Mouse (Mus musculus) stomach, embryonic 14.5 days (tissue): ENCODE results near the gene G3bp1. TPM values are rescaled to one million over a fixed set of nuclear protein-coding genes. Genes with fewer than 3 reads are reported as not detected.

Experiments used
- ATAC-seq: fragments of 200-750 bp; cut with Nextera tagmentation; 2 replicates; pipeline ENCODE4 v1.8.0; 2017; ENCODE audit warnings: low read depth, moderate TSS enrichment; ENCODE audit not compliant: insufficient number of reproducible peaks, insufficient read depth, low FRiP score
- H3K27ac ChIP-seq: fragments of 300-500 bp; sonication (generic); 2 replicates; pipeline ENCODE4 v1.5.1; 2014; ENCODE audit warnings: mild to moderate bottlenecking, low read length, moderate library complexity, mixed read lengths
- H3K27me3 ChIP-seq: fragments of 300-500 bp; sonication (generic); 2 replicates; pipeline ENCODE4 v1.6.1; 2014; ENCODE audit warnings: low read length, control low read depth, mixed read lengths; ENCODE audit not compliant: control insufficient read depth, insufficient read depth
- H3K36me3 ChIP-seq: fragments of 300-500 bp; sonication (generic); 2 replicates; pipeline ENCODE4 v1.6.1; 2014; ENCODE audit warnings: mild to moderate bottlenecking, control low read depth, low read length, moderate library complexity, mixed read lengths; ENCODE audit not compliant: control insufficient read depth, insufficient read depth
- H3K4me1 ChIP-seq: fragments of 300-500 bp; sonication (generic); 2 replicates; pipeline ENCODE4 v1.6.1; 2014; ENCODE audit warnings: low read length, control low read depth, mixed read lengths; ENCODE audit not compliant: control insufficient read depth, insufficient read depth
- H3K4me2 ChIP-seq: fragments of 300-500 bp; sonication (generic); replicated peaks from 2 replicates; pipeline ENCODE4 v1.6.1; 2014; ENCODE audit warnings: low read depth, low read length, control low read depth
- H3K4me3 ChIP-seq: fragments of 300-500 bp; sonication (generic); 2 replicates; pipeline ENCODE4 v1.5.1; 2014; ENCODE audit warnings: low read depth, low read length, control low read depth
- H3K9ac ChIP-seq: fragments of 300-500 bp; sonication (generic); replicated peaks from 2 replicates; pipeline ENCODE4 v1.6.1; 2014; ENCODE audit warnings: low read depth, mild to moderate bottlenecking, control low read depth, low read length, moderate library complexity, mixed read lengths
- H3K9me3 ChIP-seq: fragments of 300-500 bp; sonication (generic); 2 replicates; pipeline ENCODE4 v1.6.1; 2016; ENCODE audit warnings: low read depth, low read length, control low read depth; ENCODE audit not compliant: control insufficient read depth
- WGBS: fragments of 180-500 bp; shearing (Covaris S2); extraction: QIAGEN DNeasy Blood & Tissue Kit; methylation state at CpG from one replicate; pipeline ENCODE4 v1.1.7; 2014; 5-methylcytosine and 5-hydroxymethylcytosine counted together
- polyA plus RNA-seq: library from polyadenylated mRNA; unstranded; fragments of >200 nt; fragmentation: Nextera tagmentation; extraction: Ambion mirVana; gene quantifications from 2 replicates; pipeline ENCODE4 v1.2.1, GENCODE M21; 2014

G3bp1 gene
- 162 and 177 TPM in 2 replicates for polyA plus RNA-seq

GRCm38 (mm10) chr11:55469048-55469843, at the start of gene G3bp1:
Gene G3bp1, plus strand, starts transcription at chr11:55469685.
- peaks cover 9% of the 10 kb centered on the region; the same call in 1 of the 2 replicates for H3K36me3 ChIP-seq
- under 1% methylated on average over 47 of the region's 57 CpGs for WGBS
- H3K27ac ChIP-seq = peak within 1 kb of the TSS; percentile 89
- H3K27me3 ChIP-seq = no peaks in the 10 kb centered on the region
- peak within 1 kb of the TSS; percentile 85 for H3K9ac ChIP-seq
- H3K4me1 ChIP-seq = peaks cover 15% of the 10 kb centered on the region; the same call in 1 of the 2 replicates
- no peaks in the 10 kb centered on the region for H3K9me3 ChIP-seq
- ATAC-seq = peak; percentile 97
- H3K4me3 ChIP-seq = peak within 1 kb of the TSS; percentile 84
- H3K4me2 ChIP-seq = peak within 1 kb of the TSS; percentile 85

GRCm38 (mm10) chr11:55422978-55423377, 46.5 kb upstream of the G3bp1 start, which contains the start of gene Sparc:
Gene Sparc, minus strand, starts transcription at chr11:55423183.
- Histone ChIP-seq H3K27me3 (no peaks in the 10 kb centered on the region), H3K36me3 (no peaks in the 10 kb centered on the region), H3K9me3 (no peaks in the 10 kb centered on the region), H3K9ac (no peak within 1 kb of the TSS), H3K4me1 (peaks cover 38% of the 10 kb centered on the region; the same call in 1 of the 2 replicates), H3K27ac (peak within 1 kb of the TSS; percentile 57; the same call in 1 of the 2 replicates), H3K4me3 (no peak within 1 kb of the TSS), H3K4me2 (no peak within 1 kb of the TSS)
- no peak for ATAC-seq
- WGBS = 95% methylated on average over 1 of the region's 1 CpGs

- peak overlapping the region; percentile 57; the same call in 1 of the 2 replicates for H3K27ac ChIP-seq
- no peak overlapping the region for H3K4me3 ChIP-seq
- H3K9ac ChIP-seq = no peak overlapping the region
- no peak overlapping the region for H3K4me2 ChIP-seq
- H3K27me3 ChIP-seq = no peaks in the 10 kb centered on the region
- peaks cover 44% of the 10 kb centered on the region; the same call in 1 of the 2 replicates for H3K4me1 ChIP-seq
- WGBS = 25% methylated on average over 4 of the region's 4 CpGs
- peak; percentile 24; the same call in 1 of the 2 replicates for ATAC-seq
- H3K36me3 ChIP-seq = no peaks in the 10 kb centered on the region
- H3K9me3 ChIP-seq = no peaks in the 10 kb centered on the region
Measured at GRCm38 (mm10) chr11:55423756-55424155, 45.7 kb upstream of the G3bp1 start.

- WGBS = 77% methylated on average over 8 of the region's 8 CpGs
- peaks cover 45% of the 10 kb centered on the region; the same call in 1 of the 2 replicates for H3K4me1 ChIP-seq
- no peak for ATAC-seq
- no peak overlapping the region for H3K4me3 ChIP-seq
- no peak overlapping the region for H3K9ac ChIP-seq
- no peaks in the 10 kb centered on the region for H3K36me3 ChIP-seq
- no peak overlapping the region for H3K4me2 ChIP-seq
- no peaks in the 10 kb centered on the region for H3K9me3 ChIP-seq
- peak overlapping the region; percentile 57; the same call in 1 of the 2 replicates for H3K27ac ChIP-seq
- H3K27me3 ChIP-seq = no peaks in the 10 kb centered on the region
Measured at GRCm38 (mm10) chr11:55424746-55425360, 44.6 kb upstream of the G3bp1 start.

- peak; percentile 91 for ATAC-seq
- H3K4me1 ChIP-seq = peaks cover 31% of the 10 kb centered on the region; the same call in 1 of the 2 replicates
Measured at GRCm38 (mm10) chr11:55428186-55429012, 41.1 kb upstream of the G3bp1 start.

GRCm38 (mm10) chr11:55429973-55430372, 39.5 kb upstream of the G3bp1 start:
- Histone ChIP-seq H3K27ac (no peak overlapping the region), H3K9me3 (no peaks in the 10 kb centered on the region), H3K4me3 (no peak overlapping the region), H3K4me1 (peaks cover 16% of the 10 kb centered on the region; the same call in 1 of the 2 replicates), H3K9ac (no peak overlapping the region), H3K27me3 (no peaks in the 10 kb centered on the region), H3K36me3 (no peaks in the 10 kb centered on the region), H3K4me2 (no peak overlapping the region)
- ATAC-seq = no peak
- WGBS = 85% methylated on average over 2 of the region's 2 CpGs

More at GRCm38 (mm10) chr11:55428186-55429012, 41.1 kb upstream of the G3bp1 start:
- no peaks in the 10 kb centered on the region for H3K36me3 ChIP-seq
- peak overlapping the region; percentile 94 for H3K27ac ChIP-seq
- no peak overlapping the region for H3K4me3 ChIP-seq
- peak overlapping the region; percentile 10; the same call in 1 of the 2 replicates for H3K4me2 ChIP-seq
- whole genome bisulfite sequencing = 22% methylated on average over 16 of the region's 16 CpGs
- H3K9me3 ChIP-seq = no peaks in the 10 kb centered on the region
- no peaks in the 10 kb centered on the region for H3K27me3 ChIP-seq
- no peak overlapping the region for H3K9ac ChIP-seq

GRCm38 (mm10) chr11:55432981-55433380, 36.5 kb upstream of the G3bp1 start:
- H3K9ac ChIP-seq = no peak overlapping the region
- WGBS = 35% methylated on average over 3 of the region's 3 CpGs

GRCm38 (mm10) chr11:55436089-55436488, 33.4 kb upstream of the G3bp1 start:
- Histone ChIP-seq H3K4me1 (peaks cover 8% of the 10 kb centered on the region; the same call in 1 of the 2 replicates), H3K4me2 (no peak overlapping the region), H3K27ac (no peak overlapping the region), H3K4me3 (no peak overlapping the region), H3K36me3 (no peaks in the 10 kb centered on the region), H3K27me3 (no peaks in the 10 kb centered on the region), H3K9ac (no peak overlapping the region), H3K9me3 (no peaks in the 10 kb centered on the region)
- 80% methylated on average over 6 of the region's 6 CpGs for WGBS
- ATAC-seq = no peak

More at GRCm38 (mm10) chr11:55432981-55433380, 36.5 kb upstream of the G3bp1 start:
- no peak for ATAC-seq
- H3K9me3 ChIP-seq = no peaks in the 10 kb centered on the region
- no peak overlapping the region for H3K4me3 ChIP-seq
- peak overlapping the region; percentile 72; the same call in 1 of the 2 replicates for H3K27ac ChIP-seq
- peaks cover 14% of the 10 kb centered on the region; the same call in 1 of the 2 replicates for H3K4me1 ChIP-seq
- no peaks in the 10 kb centered on the region for H3K27me3 ChIP-seq
- H3K4me2 ChIP-seq = no peak overlapping the region
- H3K36me3 ChIP-seq = no peaks in the 10 kb centered on the region
